Mouse (Mus musculus): Measurements from ENCODE around the gene Sox5. TPM values are rescaled to one million over a fixed set of nuclear protein-coding genes. Genes with fewer than 3 reads are reported as not detected.
"Not testable (repeated sequence)": the region's sequence is repeated elsewhere in the genome, so short reads cannot be mapped to it uniquely, and the experiment has no call there.

Gene Sox5
- total RNA-seq, 4 experiments from 2014 or later: 11.7 to 35.6 (median 21.6) TPM

GRCm38 (mm10) chr6:144270306-144270705 lies 511.5 kb downstream of the Sox5 start:
- no peak for DNase-seq

GRCm38 (mm10) chr6:144269666-144270065 lies 512.1 kb downstream of the Sox5 start:
- no peak for DNase-seq

GRCm38 (mm10) chr6:144265752-144266151 lies 516.0 kb downstream of the Sox5 start:
- no peak for DNase-seq

GRCm38 (mm10) chr6:144265004-144265403 lies 516.8 kb downstream of the Sox5 start:
- no peak for DNase-seq

GRCm38 (mm10) chr6:144264320-144264915 lies 517.4 kb downstream of the Sox5 start:
- no peak for DNase-seq

- DNase-seq: no peak
Measured at GRCm38 (mm10) chr6:144256500-144256899, 525.3 kb downstream of the Sox5 start.

GRCm38 (mm10) chr6:144252191-144252718 lies 529.5 kb downstream of the Sox5 start:
- no peak for DNase-seq

- no peak for DNase-seq
Measured at GRCm38 (mm10) chr6:144251222-144252170, 530.3 kb downstream of the Sox5 start.

GRCm38 (mm10) chr6:144250625-144251181 lies 531.1 kb downstream of the Sox5 start:
- DNase-seq: no peak

GRCm38 (mm10) chr6:144236581-144236980 lies 545.2 kb downstream of the Sox5 start:
- DNase-seq: no peak

GRCm38 (mm10) chr6:144203970-144204369 lies 577.8 kb downstream of the Sox5 start:
- no peak for DNase-seq

GRCm38 (mm10) chr6:144203013-144203412 lies 578.8 kb downstream of the Sox5 start:
- DNase-seq: no peak

GRCm38 (mm10) chr6:144201402-144202040 lies 580.3 kb downstream of the Sox5 start:
- DNase-seq: no peak

GRCm38 (mm10) chr6:144197209-144198119 lies 584.3 kb downstream of the Sox5 start:
- no peak for DNase-seq

- DNase-seq: no peak
Measured at GRCm38 (mm10) chr6:144195934-144196333, 585.8 kb downstream of the Sox5 start.

GRCm38 (mm10) chr6:144183087-144183486 lies 598.7 kb downstream of the Sox5 start:
- no peak for DNase-seq

GRCm38 (mm10) chr6:144182429-144182828 lies 599.3 kb downstream of the Sox5 start:
- not testable (repeated sequence) for DNase-seq

- DNase-seq: no peak
Measured at GRCm38 (mm10) chr6:144181083-144181866, 600.5 kb downstream of the Sox5 start.

GRCm38 (mm10) chr6:144179111-144179510 lies 602.7 kb downstream of the Sox5 start:
- no peak for DNase-seq

GRCm38 (mm10) chr6:144176674-144177073 lies 605.1 kb downstream of the Sox5 start:
- DNase-seq: no peak

- DNase-seq: no peak
Measured at GRCm38 (mm10) chr6:144175590-144175989, 606.2 kb downstream of the Sox5 start.
